In genomic region chr14:73209262-73209661, GRCm38 (mm10) we compare ENCODE assay signal across 16 mouse cellular contexts. TPM values are rescaled to one million over a fixed set of nuclear protein-coding genes. Genes with fewer than 3 reads are reported as not detected.
DNase-seq lines count a peak whose midpoint lies in the region; ATAC-seq lines count a peak whose summit lies in the region.
"Had no signal": no experiment of that assay in that cellular context is flagged by ENCODE, and none has a peak within 500 bp of the region (broad histone marks: within the 10 kb centered on the region; RNA-seq: fewer than 3 reads in every experiment).

No protein-coding gene starts in this region.

- no peak overlapping the region for H3K4me2 ChIP-seq in heart, embryonic 12.5 days
- H3K4me2 ChIP-seq: heart, embryonic 15.5 days; hindbrain, embryonic 15.5 days; neural tube, embryonic 15.5 days had no signal

- no peak overlapping the region for H3K27ac ChIP-seq in heart, embryonic 12.5 days (ENCODE audit: poor library complexity, severe bottlenecking)
- H3K27ac ChIP-seq: heart, embryonic 15.5 days; hindbrain, embryonic 15.5 days; limb, embryonic 10.5 days; macrophage; neural tube, embryonic 15.5 days had no signal

- peaks cover 2% of the 10 kb centered on the region for H3K36me3 ChIP-seq in heart, embryonic 12.5 days
- H3K36me3 ChIP-seq: heart, embryonic 15.5 days; limb, embryonic 10.5 days had no signal

- no peaks in the 10 kb centered on the region for H3K9me3 ChIP-seq in heart, embryonic 12.5 days (replicated peaks)
- H3K9me3 ChIP-seq: heart, embryonic 15.5 days; hindbrain, embryonic 15.5 days; limb, embryonic 10.5 days; neural tube, embryonic 15.5 days had no signal

- ATAC-seq in heart, embryonic 12.5 days (ENCODE audit: insufficient number of reproducible peaks, low FRiP score): no peak
- no peak for ATAC-seq in erythroid progenitor cell, adult 5-6 weeks (replicated peaks; ENCODE audit: low FRiP score, poor library complexity, severe bottlenecking)

- H3K4me3 ChIP-seq in heart, embryonic 12.5 days: no peak overlapping the region
- H3K4me3 ChIP-seq: heart, embryonic 15.5 days; hindbrain, embryonic 15.5 days; limb, embryonic 10.5 days; neural tube, embryonic 15.5 days had no signal

- H3K9ac ChIP-seq in heart, embryonic 12.5 days: no peak overlapping the region
- H3K9ac ChIP-seq: heart, embryonic 15.5 days; hindbrain, embryonic 15.5 days; neural tube, embryonic 15.5 days had no signal

- no peaks in the 10 kb centered on the region for H3K27me3 ChIP-seq in heart, embryonic 12.5 days (replicated peaks)
- H3K27me3 ChIP-seq: heart, embryonic 15.5 days; hindbrain, embryonic 15.5 days; neural tube, embryonic 15.5 days had no signal

- peak; percentile 46 for DNase-seq in heart, adult 8-10 months (ENCODE audit: low spot score)
- peak; percentile 24 for DNase-seq in 416B (ENCODE audit: low read depth)
- DNase-seq in adrenal gland, postnatal 14 days: peak; percentile 50
- peak; percentile 69 for DNase-seq in lung, postnatal 10 days
- no peak for DNase-seq in thymus, postnatal 0 days (ENCODE audit: low spot score)
- DNase-seq: cerebellum, adult 18-20 months; layer of hippocampus, adult 9-11 months; right cerebral cortex, postnatal 25 days; thymus, postnatal 14 days had no signal

- H3K4me1 ChIP-seq in heart, embryonic 12.5 days (replicated peaks): peaks cover 2% of the 10 kb centered on the region; the same call in 1 of the 2 replicates
- H3K4me1 ChIP-seq: hindbrain, embryonic 15.5 days; limb, embryonic 10.5 days; neural tube, embryonic 15.5 days had no signal

RNA-seq across cellular contexts. Expression of gene Lpar6, which starts 28.4 kb away (rescaled TPM):
- 1 to 10 TPM; 2.5 TPM for total RNA-seq in heart, adult 8-10 months (2022)
- 8.1 and 9.1 TPM in 2 replicates for polyA plus RNA-seq in heart, embryonic 12.5 days (2016; fragmentation: Nextera tagmentation; extraction: Ambion mirVana)
- 7.8 and 9.6 TPM in 2 replicates for total RNA-seq in adrenal gland, postnatal 14 days (2021)
- 2.9 and 4.3 TPM in 2 replicates for total RNA-seq in erythroid progenitor cell, adult 5-6 weeks (2015; ENCODE audit: low replicate concordance)
- 0.15 and 5.8 TPM in 2 replicates for total RNA-seq in erythroid progenitor cell, adult 5-6 weeks (2017; ENCODE audit: low replicate concordance)
- 60.6 and 60.9 TPM in 2 replicates for polyA plus RNA-seq in thymus, postnatal 0 days (2015; fragmentation: Nextera tagmentation; extraction: Ambion mirVana)
